Mouse (Mus musculus): ENCODE measurements around the gene Hist1h4b.
"Not testable (repeated sequence)": the region's sequence is repeated elsewhere in the genome, so short reads cannot be mapped to it uniquely, and the experiment has no call there.

Gene Hist1h4b

GRCm38 (mm10) chr13:23746201-23747080 is 10.4 kb upstream of the Hist1h4b start, which contains the start of gene Hist1h2bb:
Hist1h2bb (plus strand) TSS chr13:23746734.
- peak; percentile 94 for DNase-seq (ENCODE audit: low read depth, low spot score)
- not testable (repeated sequence) for H3K27me3 ChIP-seq (ENCODE audit: control insufficient read depth, insufficient read depth, low read length, poor library complexity, severe bottlenecking); H3K36me3 ChIP-seq (ENCODE audit: control insufficient read depth, insufficient read depth, low read length, poor library complexity, severe bottlenecking)

- 0 out of 2 replicates have a peak, but pooled peaks cover 1% of the 10 kb centered on the region for H3K36me3 ChIP-seq (ENCODE audit: control insufficient read depth, insufficient read depth, low read length, poor library complexity, severe bottlenecking)
- peak; percentile 37 for DNase-seq (ENCODE audit: low read depth, low spot score)
- H3K27me3 ChIP-seq (ENCODE audit: control insufficient read depth, insufficient read depth, low read length, poor library complexity, severe bottlenecking), result no peaks in the 10 kb centered on the region
These were observed 9.5 kb upstream of the Hist1h4b start for GRCm38 (mm10) chr13:23747081-23747891.

- Histone ChIP-seq H3K36me3 (ENCODE audit: control insufficient read depth, insufficient read depth, low read length, poor library complexity, severe bottlenecking) (no peaks in the 10 kb centered on the region), H3K27me3 (ENCODE audit: control insufficient read depth, insufficient read depth, low read length, poor library complexity, severe bottlenecking) (no peaks in the 10 kb centered on the region)
- no peak for DNase-seq (ENCODE audit: low read depth, low spot score)
These were observed 8.9 kb upstream of the Hist1h4b start for GRCm38 (mm10) chr13:23747892-23748288.

- no peaks in the 10 kb centered on the region for H3K36me3 ChIP-seq (ENCODE audit: control insufficient read depth, insufficient read depth, low read length, poor library complexity, severe bottlenecking)
- H3K27me3 ChIP-seq (ENCODE audit: control insufficient read depth, insufficient read depth, low read length, poor library complexity, severe bottlenecking), result no peaks in the 10 kb centered on the region
- no peak for DNase-seq (ENCODE audit: low read depth, low spot score)
These were observed 7.2 kb upstream of the Hist1h4b start for GRCm38 (mm10) chr13:23749563-23750121.

- peak; percentile 80 for DNase-seq (ENCODE audit: low read depth, low spot score)
- not testable (repeated sequence) for H3K27me3 ChIP-seq (ENCODE audit: control insufficient read depth, insufficient read depth, low read length, poor library complexity, severe bottlenecking)
These were observed 5.9 kb upstream of the Hist1h4b start, which contains the start of gene Hist1h2ab for GRCm38 (mm10) chr13:23750839-23751477. Hist1h2ab (plus strand) TSS chr13:23751126.

GRCm38 (mm10) chr13:23751478-23751956 is 5.3 kb upstream of the Hist1h4b start:
- Histone ChIP-seq H3K36me3 (ENCODE audit: control insufficient read depth, insufficient read depth, low read length, poor library complexity, severe bottlenecking) (no peaks in the 10 kb centered on the region), H3K27me3 (ENCODE audit: control insufficient read depth, insufficient read depth, low read length, poor library complexity, severe bottlenecking) (no peaks in the 10 kb centered on the region)
- peak; percentile 47 for DNase-seq (ENCODE audit: low read depth, low spot score)

More at GRCm38 (mm10) chr13:23750839-23751477, 5.9 kb upstream of the Hist1h4b start, which contains the start of gene Hist1h2ab:
- not testable (repeated sequence) for H3K36me3 ChIP-seq (ENCODE audit: control insufficient read depth, insufficient read depth, low read length, poor library complexity, severe bottlenecking)

- not testable (repeated sequence) for H3K27me3 ChIP-seq (ENCODE audit: control insufficient read depth, insufficient read depth, low read length, poor library complexity, severe bottlenecking); H3K36me3 ChIP-seq (ENCODE audit: control insufficient read depth, insufficient read depth, low read length, poor library complexity, severe bottlenecking)
- peak; percentile 90 for DNase-seq (ENCODE audit: low read depth, low spot score)
These were observed 4.6 kb upstream of the Hist1h4b start, which contains the start of gene Hist1h3b for GRCm38 (mm10) chr13:23752067-23752741. Hist1h3b (plus strand) TSS chr13:23752267.

- no peaks in the 10 kb centered on the region for H3K27me3 ChIP-seq (ENCODE audit: control insufficient read depth, insufficient read depth, low read length, poor library complexity, severe bottlenecking)
- no peaks in the 10 kb centered on the region for H3K36me3 ChIP-seq (ENCODE audit: control insufficient read depth, insufficient read depth, low read length, poor library complexity, severe bottlenecking)
- no peak for DNase-seq (ENCODE audit: low read depth, low spot score)
These were observed 4.1 kb upstream of the Hist1h4b start for GRCm38 (mm10) chr13:23752742-23753172.

GRCm38 (mm10) chr13:23753314-23754078 is 3.3 kb upstream of the Hist1h4b start:
- no peak for DNase-seq (ENCODE audit: low read depth, low spot score)
- no peaks in the 10 kb centered on the region for H3K27me3 ChIP-seq (ENCODE audit: control insufficient read depth, insufficient read depth, low read length, poor library complexity, severe bottlenecking)

GRCm38 (mm10) chr13:23755000-23755399 is 1.8 kb upstream of the Hist1h4b start:
- Histone ChIP-seq H3K27me3 (ENCODE audit: control insufficient read depth, insufficient read depth, low read length, poor library complexity, severe bottlenecking) (no peaks in the 10 kb centered on the region), H3K36me3 (ENCODE audit: control insufficient read depth, insufficient read depth, low read length, poor library complexity, severe bottlenecking) (no peaks in the 10 kb centered on the region)
- no peak for DNase-seq (ENCODE audit: low read depth, low spot score)

More at GRCm38 (mm10) chr13:23753314-23754078, 3.3 kb upstream of the Hist1h4b start:
- no peaks in the 10 kb centered on the region for H3K36me3 ChIP-seq (ENCODE audit: control insufficient read depth, insufficient read depth, low read length, poor library complexity, severe bottlenecking)

GRCm38 (mm10) chr13:23757211-23757773 is 479 bp downstream of the Hist1h4b start:
- H3K27me3 ChIP-seq (ENCODE audit: control insufficient read depth, insufficient read depth, low read length, poor library complexity, severe bottlenecking), result no peaks in the 10 kb centered on the region
- peak; percentile 52 for DNase-seq (ENCODE audit: low read depth, low spot score)
- H3K36me3 ChIP-seq (ENCODE audit: control insufficient read depth, insufficient read depth, low read length, poor library complexity, severe bottlenecking), result no peaks in the 10 kb centered on the region

GRCm38 (mm10) chr13:23757921-23758320 is 1.1 kb downstream of the Hist1h4b start:
- Histone ChIP-seq H3K36me3 (ENCODE audit: control insufficient read depth, insufficient read depth, low read length, poor library complexity, severe bottlenecking) (no peaks in the 10 kb centered on the region), H3K27me3 (ENCODE audit: control insufficient read depth, insufficient read depth, low read length, poor library complexity, severe bottlenecking) (no peaks in the 10 kb centered on the region)
- no peak for DNase-seq (ENCODE audit: low read depth, low spot score)

- no peaks in the 10 kb centered on the region for H3K36me3 ChIP-seq (ENCODE audit: control insufficient read depth, insufficient read depth, low read length, poor library complexity, severe bottlenecking)
- no peaks in the 10 kb centered on the region for H3K27me3 ChIP-seq (ENCODE audit: control insufficient read depth, insufficient read depth, low read length, poor library complexity, severe bottlenecking)
- DNase-seq (ENCODE audit: low read depth, low spot score), result no peak
These were observed 2.5 kb downstream of the Hist1h4b start for GRCm38 (mm10) chr13:23759251-23759771.
